Mouse (Mus musculus): ENCODE results near the gene Rab5if. TPM values are rescaled to one million over a fixed set of nuclear protein-coding genes. Genes with fewer than 3 reads are reported as not detected.
"Not testable (repeated sequence)": the region's sequence is repeated elsewhere in the genome, so short reads cannot be mapped to it uniquely, and the experiment has no call there.

Rab5if gene
- polyA plus RNA-seq, 1 experiment: 371 TPM

DNA sequence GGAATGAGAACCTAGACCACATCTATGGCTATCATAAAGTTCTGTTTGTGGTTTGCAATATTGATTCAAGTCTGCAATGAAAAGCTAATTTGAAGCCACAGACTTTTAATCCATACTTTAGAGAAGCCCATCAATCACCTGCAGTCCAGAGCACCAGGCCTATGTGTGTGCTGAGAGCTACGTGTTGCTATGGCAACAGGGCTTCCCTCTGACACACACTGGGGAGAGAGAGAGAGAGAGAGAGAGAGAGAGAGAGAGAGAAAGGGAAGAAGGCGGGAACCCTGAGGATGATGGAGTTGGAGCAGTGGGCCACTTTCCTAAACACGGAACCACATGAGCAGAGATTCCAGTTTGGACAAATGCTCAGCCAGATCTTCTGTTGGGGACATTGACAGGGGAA lies 29.3 kb downstream of the Rab5if start:
- H3K4me3 ChIP-seq (ENCODE audit: insufficient read depth, low read depth, low read length): no peak overlapping the region
- H3K4me1 ChIP-seq (ENCODE audit: control insufficient read depth, insufficient read depth, insufficient read length, low read length): 0 out of 2 replicates have a peak, but pooled peaks cover 3% of the 10 kb centered on the region
- no peak overlapping the region for H3K27ac ChIP-seq (replicated peaks; ENCODE audit: low read depth, low read length)

DNA sequence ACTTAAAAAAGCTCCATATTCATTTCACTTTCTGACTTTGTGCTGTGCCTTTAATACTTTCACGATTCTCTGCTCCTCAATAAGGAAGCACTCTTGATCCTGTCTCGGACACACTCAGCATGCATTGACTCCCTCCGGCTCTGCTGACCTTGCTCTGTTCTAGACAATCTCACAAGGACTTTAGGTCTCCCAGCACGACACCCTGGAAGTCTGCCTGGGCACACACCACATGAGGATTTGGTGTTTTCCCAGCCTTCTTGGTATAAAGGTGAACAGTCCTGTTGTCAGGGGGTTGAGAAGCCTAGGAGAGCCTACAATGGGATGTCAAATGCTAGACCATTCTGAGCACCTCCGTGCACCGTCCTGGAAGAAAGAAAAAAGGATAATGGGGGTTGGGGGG lies 29.9 kb downstream of the Rab5if start:
- Histone ChIP-seq H3K27ac (replicated peaks; ENCODE audit: low read depth, low read length) (no peak overlapping the region), H3K4me3 (ENCODE audit: insufficient read depth, low read depth, low read length) (no peak overlapping the region), H3K4me1 (ENCODE audit: control insufficient read depth, insufficient read depth, insufficient read length, low read length) (0 out of 2 replicates have a peak, but pooled peaks cover 3% of the 10 kb centered on the region)

DNA sequence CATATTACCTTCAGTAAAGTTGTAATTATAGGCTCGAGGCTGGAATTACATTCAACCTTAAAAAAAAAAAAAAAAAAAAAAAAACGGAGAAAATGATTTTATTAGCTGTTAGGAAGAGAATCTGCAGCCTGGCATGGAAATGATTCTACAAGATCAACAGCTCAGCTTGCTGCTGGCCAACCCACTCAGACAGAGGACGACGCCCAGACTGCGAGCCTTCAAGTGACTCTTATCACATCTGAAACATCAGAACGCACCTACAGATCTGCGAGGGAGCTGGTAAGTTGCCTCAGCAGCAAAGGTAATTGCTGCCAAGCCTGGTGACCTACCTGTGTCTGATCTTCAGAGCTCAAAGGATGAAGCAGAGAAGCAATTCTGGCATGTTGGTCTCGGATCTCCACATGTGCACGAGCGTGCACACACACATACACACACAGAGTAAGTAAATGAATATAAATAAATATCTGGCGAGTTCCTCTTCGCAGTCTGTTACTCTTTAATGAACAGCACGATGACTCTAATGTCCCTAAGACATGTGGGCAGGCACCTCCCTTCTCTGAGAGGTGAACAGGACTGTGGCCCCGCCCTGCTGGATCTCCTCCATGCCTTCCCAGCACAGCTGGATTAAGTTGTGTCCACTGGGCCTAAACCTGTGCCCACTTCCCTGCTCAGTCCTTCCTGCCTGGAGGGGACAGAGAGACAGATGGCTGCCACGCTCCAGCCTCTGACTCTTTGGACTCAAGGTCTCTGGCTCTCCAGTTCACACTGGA lies 31.8 kb downstream of the Rab5if start:
- Histone ChIP-seq H3K4me3 (ENCODE audit: insufficient read depth, low read depth, low read length) (no peak overlapping the region), H3K27ac (replicated peaks; ENCODE audit: low read depth, low read length) (no peak overlapping the region), H3K4me1 (ENCODE audit: control insufficient read depth, insufficient read depth, insufficient read length, low read length) (peaks cover 7% of the 10 kb centered on the region)

DNA sequence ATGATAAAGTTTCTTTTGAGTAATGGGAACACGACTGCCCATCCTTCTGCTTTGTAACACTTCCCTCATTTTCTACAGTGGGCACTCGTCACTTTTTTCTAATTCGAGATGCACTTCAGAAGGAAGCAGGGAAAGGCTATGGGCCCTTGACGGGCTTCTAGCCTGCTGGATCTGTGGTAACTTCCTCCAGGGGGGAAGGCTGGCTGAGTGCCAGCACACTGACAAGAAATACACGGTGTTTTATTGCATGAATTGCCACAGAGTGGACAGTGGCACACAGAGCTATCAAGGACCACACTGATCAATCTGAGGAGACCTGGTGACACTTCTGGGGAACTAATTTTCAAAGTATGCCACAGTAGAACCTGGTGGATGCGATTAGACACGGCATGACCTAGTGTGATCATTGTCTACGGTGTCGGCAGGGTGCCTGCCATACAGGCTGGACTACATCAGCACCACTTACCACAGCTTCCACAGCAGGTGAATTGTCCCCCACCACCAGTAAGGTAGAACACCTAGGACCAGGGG lies 33.5 kb downstream of the Rab5if start:
- H3K4me1 ChIP-seq (ENCODE audit: control insufficient read depth, insufficient read depth, insufficient read length, low read length): peaks cover 7% of the 10 kb centered on the region

DNA sequence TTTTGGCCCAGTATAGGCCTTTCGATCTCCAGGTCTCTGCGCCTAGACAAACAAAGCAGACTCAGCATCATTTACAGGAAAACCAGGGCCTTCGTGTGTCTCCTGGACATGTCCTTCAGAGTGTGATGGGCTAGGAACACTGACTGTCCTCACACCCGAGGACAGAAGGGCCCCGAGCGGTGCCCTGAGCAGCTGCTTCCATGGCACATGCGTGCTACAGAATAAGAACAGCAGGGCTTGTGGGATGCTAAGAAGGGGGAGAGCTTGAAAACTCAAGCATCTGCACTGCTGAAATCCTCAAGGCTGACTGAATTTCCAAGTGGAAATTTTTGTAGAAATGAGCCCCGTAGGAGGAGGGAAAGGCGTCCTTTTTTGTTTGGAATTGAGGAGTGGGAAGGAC lies 34.1 kb downstream of the Rab5if start:
- Histone ChIP-seq H3K27ac (replicated peaks; ENCODE audit: low read depth, low read length) (no peak overlapping the region), H3K4me1 (ENCODE audit: control insufficient read depth, insufficient read depth, insufficient read length, low read length) (peaks cover 7% of the 10 kb centered on the region), H3K4me3 (ENCODE audit: insufficient read depth, low read depth, low read length) (no peak overlapping the region)

More for the DNA sequence above, 33.5 kb downstream of the Rab5if start:
- no peak overlapping the region for H3K4me3 ChIP-seq (ENCODE audit: insufficient read depth, low read depth, low read length)
- no peak overlapping the region for H3K27ac ChIP-seq (replicated peaks; ENCODE audit: low read depth, low read length)

DNA sequence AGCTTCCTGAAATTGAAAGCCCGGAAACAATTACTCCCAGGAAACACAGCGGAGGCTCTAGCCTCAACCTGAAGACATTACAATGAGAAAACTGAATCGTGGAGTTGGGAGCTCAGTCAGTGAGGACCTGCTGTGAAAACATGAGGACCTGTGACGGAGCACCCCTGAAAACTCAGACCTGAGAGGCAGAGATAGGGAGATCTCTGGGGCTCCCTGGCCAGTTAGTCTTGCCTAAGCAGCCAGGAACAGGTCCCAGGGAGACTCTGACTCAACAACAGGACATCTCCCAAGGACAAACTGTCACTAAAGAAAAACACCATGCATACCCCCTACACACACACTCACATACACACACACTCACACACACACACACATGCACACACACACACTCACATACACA lies 35.4 kb downstream of the Rab5if start:
- no peak overlapping the region for H3K4me3 ChIP-seq (ENCODE audit: insufficient read depth, low read depth, low read length)
- peaks cover 4% of the 10 kb centered on the region for H3K4me1 ChIP-seq (ENCODE audit: control insufficient read depth, insufficient read depth, insufficient read length, low read length)
- H3K27ac ChIP-seq (replicated peaks; ENCODE audit: low read depth, low read length): no peak overlapping the region

DNA sequence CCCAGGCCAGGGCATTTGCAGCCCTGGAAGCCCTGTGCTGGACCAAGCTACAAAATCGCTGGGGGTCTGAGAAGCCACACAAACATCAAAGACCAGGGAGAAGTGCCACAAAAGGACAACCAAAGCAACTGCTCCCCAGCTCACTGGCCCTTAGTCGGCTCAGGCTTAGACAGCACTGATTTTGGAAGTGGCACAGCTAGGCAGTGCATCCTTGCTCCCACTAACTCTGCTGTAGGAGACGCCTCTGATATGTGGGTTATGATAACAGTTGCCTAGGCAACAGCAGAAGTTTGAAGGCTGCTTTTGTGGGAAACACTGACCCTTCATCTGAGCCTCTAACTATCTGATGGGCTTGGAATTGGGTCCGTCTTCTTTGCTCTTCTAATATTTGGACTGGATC lies 36.3 kb downstream of the Rab5if start:
- H3K4me1 ChIP-seq (ENCODE audit: control insufficient read depth, insufficient read depth, insufficient read length, low read length): peaks cover 4% of the 10 kb centered on the region
- no peak overlapping the region for H3K4me3 ChIP-seq (ENCODE audit: insufficient read depth, low read depth, low read length)
- H3K27ac ChIP-seq (replicated peaks; ENCODE audit: low read depth, low read length): no peak overlapping the region

DNA sequence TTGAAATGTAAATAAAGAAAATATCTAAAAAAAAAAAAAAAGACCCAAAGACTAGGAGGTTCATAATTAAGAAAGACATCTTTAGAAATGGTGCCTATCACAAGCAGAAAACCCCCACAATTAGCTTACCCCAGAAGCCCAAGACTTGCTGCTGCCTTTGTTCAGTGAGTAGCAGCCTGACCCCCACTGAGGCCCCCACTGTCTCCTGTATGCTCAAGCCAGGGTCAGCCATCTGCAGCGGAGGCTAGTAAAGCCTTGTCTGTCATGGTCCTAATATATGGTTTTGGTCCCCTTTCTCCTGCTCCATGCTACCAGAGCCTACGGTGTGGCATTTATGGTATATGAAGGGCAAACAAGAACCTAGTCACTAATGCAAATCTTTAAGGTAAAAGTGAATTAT lies 38.4 kb downstream of the Rab5if start:
- Histone ChIP-seq H3K27ac (replicated peaks; ENCODE audit: low read depth, low read length) (no peak overlapping the region), H3K4me1 (ENCODE audit: control insufficient read depth, insufficient read depth, insufficient read length, low read length) (peaks cover 4% of the 10 kb centered on the region), H3K4me3 (ENCODE audit: insufficient read depth, low read depth, low read length) (no peak overlapping the region)

DNA sequence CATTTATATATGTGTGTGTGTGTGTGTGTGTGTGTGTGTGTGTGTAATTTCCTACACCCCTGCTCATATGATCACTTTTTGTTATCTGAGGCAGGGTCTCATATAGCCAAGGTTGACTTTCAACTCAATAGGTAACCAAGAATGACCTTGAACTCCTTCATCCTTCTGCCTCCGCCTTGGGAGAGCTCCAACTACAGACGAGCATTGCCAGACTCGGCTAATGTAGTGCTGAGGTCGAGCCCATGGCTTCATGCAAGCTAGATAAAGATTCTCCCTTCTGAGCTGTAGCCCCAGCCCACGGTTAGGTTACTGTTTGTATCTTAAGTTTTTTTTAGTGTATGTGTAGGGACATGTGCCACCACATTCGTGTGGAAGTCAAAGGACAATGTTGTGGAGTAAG lies 39.0 kb downstream of the Rab5if start:
- Histone ChIP-seq H3K27ac (replicated peaks; ENCODE audit: low read depth, low read length) (no peak overlapping the region), H3K4me3 (ENCODE audit: insufficient read depth, low read depth, low read length) (no peak overlapping the region), H3K4me1 (ENCODE audit: control insufficient read depth, insufficient read depth, insufficient read length, low read length) (peaks cover 4% of the 10 kb centered on the region)

DNA sequence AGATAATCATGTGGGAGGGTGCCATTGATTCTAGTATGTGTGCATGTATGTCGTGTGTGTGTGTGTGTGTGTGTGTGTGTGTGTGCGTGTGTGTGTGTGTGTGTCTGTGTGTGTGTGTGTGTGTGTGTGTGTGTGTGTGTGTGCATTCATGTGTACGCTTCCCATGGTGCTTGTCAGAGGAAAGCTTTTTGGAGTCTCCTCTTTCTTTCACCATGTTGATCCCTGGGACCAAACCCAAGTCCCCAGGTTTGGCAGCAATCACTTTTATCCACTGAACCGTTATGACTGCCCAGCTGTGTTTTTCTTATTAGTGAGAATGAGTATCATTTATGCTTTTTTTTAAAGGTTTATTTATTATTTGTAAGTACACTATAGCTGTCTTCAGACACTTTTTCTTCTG lies 39.5 kb downstream of the Rab5if start:
- H3K27ac ChIP-seq (replicated peaks; ENCODE audit: low read depth, low read length); H3K4me3 ChIP-seq (ENCODE audit: insufficient read depth, low read depth, low read length); H3K4me1 ChIP-seq (ENCODE audit: control insufficient read depth, insufficient read depth, insufficient read length, low read length): not testable (repeated sequence)

DNA sequence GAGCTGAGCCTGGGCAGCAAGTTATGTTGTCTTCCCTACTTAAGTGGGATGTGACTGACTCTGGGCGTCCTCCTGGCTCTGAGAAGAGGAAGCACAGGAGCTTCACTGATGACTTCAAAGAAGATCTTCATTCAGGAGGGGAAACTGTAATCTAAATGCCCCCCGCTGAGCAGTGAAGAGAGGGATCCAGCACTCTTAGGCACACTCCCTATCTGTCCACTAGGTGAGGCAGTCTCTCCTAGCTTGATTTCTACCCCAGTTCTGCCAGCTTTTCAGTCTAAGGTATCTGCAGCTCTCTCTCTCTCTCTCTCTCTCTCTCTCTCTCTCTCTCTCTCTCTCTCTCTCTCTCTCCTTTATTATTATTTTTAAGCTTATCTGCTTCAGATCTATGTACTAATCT lies 40.4 kb downstream of the Rab5if start:
- H3K4me3 ChIP-seq (ENCODE audit: insufficient read depth, low read depth, low read length): no peak overlapping the region
- peaks cover 3% of the 10 kb centered on the region for H3K4me1 ChIP-seq (ENCODE audit: control insufficient read depth, insufficient read depth, insufficient read length, low read length)
- no peak overlapping the region for H3K27ac ChIP-seq (replicated peaks; ENCODE audit: low read depth, low read length)

DNA sequence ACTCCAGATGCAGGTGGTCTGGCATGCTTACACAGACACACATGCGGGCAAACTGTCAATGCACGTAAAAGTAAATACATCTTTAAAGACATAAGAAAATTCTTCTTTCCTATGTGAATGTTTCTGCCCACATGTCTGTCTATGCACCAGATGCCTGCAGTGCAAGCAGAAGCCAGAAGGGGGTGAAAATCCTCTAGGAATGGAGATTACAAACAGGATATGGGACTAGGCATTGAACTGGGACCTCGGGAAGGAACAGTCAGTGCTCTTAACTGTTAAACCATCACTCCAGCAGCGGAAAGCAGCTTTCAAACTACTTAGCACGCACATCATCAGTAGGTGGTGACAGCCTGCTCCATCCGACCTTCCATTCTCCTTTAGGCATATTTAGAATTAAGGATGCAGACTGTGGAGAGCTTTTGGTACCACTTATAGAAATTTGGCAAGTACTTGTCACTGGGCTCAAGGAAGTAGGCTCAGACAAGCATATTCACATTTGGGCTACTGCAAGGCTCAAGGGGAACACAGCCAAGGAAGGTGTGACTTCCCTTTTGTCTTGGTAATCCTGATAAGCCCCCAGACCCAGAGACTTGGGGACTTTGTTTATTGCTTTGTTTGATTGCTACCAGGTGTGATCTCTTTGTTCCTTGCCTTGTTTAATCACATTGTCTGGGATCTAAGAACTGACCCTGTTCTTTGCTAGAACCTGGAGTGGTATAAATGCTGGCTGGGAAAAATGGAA lies 42.2 kb downstream of the Rab5if start:
- H3K4me1 ChIP-seq (ENCODE audit: control insufficient read depth, insufficient read depth, insufficient read length, low read length): no peaks in the 10 kb centered on the region
- H3K4me3 ChIP-seq (ENCODE audit: insufficient read depth, low read depth, low read length): no peak overlapping the region
- no peak overlapping the region for H3K27ac ChIP-seq (replicated peaks; ENCODE audit: low read depth, low read length)

DNA sequence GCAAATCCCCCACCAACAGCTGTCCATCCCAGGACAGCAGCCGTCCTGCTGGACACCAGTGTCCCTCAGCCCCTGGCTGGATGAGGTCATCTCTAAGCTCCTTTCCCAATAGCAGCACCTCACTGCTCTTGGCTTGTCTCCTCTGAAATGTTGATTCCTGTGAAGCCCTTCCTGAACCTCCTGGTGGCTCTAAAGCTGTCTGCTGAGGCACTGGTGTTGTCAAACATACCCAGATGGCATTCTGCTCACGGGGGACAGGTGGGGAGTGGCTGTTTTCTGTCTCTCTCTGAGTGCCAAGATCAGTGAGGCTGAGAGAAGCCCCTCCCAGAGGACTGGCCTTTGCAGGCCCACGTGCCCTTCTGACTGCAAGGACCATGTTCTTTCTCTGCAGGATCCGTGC lies 43.0 kb downstream of the Rab5if start:
- H3K4me1 ChIP-seq (ENCODE audit: control insufficient read depth, insufficient read depth, insufficient read length, low read length); H3K4me3 ChIP-seq (ENCODE audit: insufficient read depth, low read depth, low read length); H3K27ac ChIP-seq (replicated peaks; ENCODE audit: low read depth, low read length): not testable (repeated sequence)

DNA sequence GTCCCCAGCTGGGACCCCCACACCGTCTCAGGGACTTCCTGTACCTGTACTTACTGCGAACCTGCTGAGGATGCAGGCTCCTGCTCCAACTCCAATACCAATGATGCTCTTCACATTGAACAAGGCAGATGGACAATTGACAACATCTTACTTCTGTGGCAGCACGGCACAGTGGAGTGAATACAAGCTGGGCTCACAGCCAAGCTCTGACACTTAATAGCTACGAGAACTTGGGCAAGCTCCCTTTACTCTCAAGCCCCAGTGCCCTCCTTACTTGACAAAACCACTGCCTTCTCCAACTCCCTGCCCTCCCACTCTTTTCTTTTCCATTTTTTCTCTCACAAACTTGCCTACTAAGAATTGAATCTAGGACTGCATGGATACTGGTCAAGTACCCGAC lies 50.3 kb downstream of the Rab5if start:
- H3K4me1 ChIP-seq (ENCODE audit: control insufficient read depth, insufficient read depth, insufficient read length, low read length): no peaks in the 10 kb centered on the region
- H3K4me3 ChIP-seq (ENCODE audit: insufficient read depth, low read depth, low read length): no peak overlapping the region
- no peak overlapping the region for H3K27ac ChIP-seq (replicated peaks; ENCODE audit: low read depth, low read length)

DNA sequence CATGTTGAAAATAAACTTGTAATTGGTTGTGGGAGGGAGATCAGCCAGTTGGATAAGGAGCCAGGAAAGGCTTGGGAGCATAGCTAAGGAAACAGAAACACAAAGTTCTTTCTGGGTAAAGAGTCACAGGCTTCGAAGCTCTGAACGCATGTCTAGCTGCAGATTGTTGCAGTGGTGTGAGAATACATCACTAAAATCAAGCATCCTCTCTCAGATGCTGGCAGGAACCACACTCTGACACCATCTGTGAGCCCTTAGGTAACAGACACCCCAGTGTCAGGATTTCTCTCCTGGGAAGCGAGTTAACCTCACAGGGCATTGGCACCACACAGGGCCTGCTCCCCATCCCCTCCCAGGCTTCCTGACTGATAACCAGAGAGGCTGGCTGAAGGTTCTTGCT lies 52.6 kb downstream of the Rab5if start:
- Histone ChIP-seq H3K4me3 (ENCODE audit: insufficient read depth, low read depth, low read length) (no peak overlapping the region), H3K4me1 (ENCODE audit: control insufficient read depth, insufficient read depth, insufficient read length, low read length) (no peaks in the 10 kb centered on the region), H3K27ac (replicated peaks; ENCODE audit: low read depth, low read length) (no peak overlapping the region)

Data from brown adipose tissue, adult 24 weeks (tissue).